Mouse (Mus musculus): ENCODE results near the gene Cntn2. TPM values are rescaled to one million over a fixed set of nuclear protein-coding genes. Genes with fewer than 3 reads are reported as not detected.

Gene Cntn2
- polyA plus RNA-seq, 1 experiment from 2014 or later, result 68.0 TPM

DNA sequence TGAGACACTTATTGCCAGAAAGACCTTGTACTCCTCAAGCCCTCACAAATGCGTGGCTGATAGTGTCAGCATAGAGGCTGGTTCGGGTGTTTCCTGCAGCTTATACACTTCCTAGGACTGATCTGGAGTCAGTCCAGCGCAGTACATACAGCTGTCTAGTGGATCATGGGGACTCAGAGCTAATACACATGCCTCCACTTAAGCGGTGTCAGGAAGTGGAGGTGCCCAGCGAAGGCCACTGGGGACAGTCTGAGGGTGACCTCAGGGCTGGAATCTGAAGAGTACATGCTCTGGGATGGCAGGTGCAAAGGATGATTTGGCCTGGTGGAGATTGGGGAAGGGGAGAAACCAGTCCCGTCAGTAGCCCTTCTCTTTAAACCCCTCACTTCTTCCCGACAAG is 2.4 kb downstream of the Cntn2 start:
- Histone ChIP-seq H3K4me2 (ENCODE audit: low read length) (peak overlapping the region; percentile 69), H3K9ac (ENCODE audit: low read length) (peak overlapping the region; percentile 74; the same call in 1 of the 2 replicates), H3K9me3 (replicated peaks; ENCODE audit: control insufficient read depth, low read length) (no peaks in the 10 kb centered on the region), H3K27me3 (replicated peaks; ENCODE audit: control insufficient read depth, insufficient read depth, low read length) (0 out of 2 replicates have a peak, but pooled peaks cover 12% of the 10 kb centered on the region), H3K36me3 (ENCODE audit: control insufficient read depth, insufficient read depth, low read length) (no peaks in the 10 kb centered on the region), H3K4me1 (ENCODE audit: control insufficient read depth, insufficient read depth, low read length) (no peaks in the 10 kb centered on the region; the same call in 1 of the 2 replicates), H3K4me3 (ENCODE audit: low read depth, low read length) (peak overlapping the region; percentile 46), H3K27ac (ENCODE audit: low read depth, low read length) (no peak overlapping the region)
- ATAC-seq (no peak), DNase-seq (ENCODE audit: low spot score) (no peak)
- WGBS, result 61% methylated on average over 7 of the region's 7 CpGs

DNA sequence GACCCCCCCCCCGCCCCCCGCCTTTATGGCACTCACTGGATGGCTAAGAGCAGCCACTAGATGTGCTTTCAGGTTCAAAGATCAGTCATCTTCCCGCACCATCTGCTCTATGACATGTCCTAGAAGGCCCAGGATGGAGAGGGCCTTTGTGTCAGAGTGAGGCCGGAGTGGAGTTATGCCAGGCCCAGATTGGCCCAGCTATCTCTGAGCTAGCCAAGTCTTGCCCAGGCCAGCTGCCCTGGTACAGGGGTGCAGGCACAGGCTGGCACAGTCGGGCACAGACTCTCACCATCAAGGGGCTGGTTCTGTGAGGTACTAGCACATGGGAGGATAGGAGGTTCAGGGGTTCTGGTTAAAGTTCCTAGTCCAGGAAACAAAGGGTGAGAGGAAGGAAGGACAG is 5.3 kb downstream of the Cntn2 start:
- Histone ChIP-seq H3K9me3 (replicated peaks; ENCODE audit: control insufficient read depth, low read length) (no peaks in the 10 kb centered on the region), H3K9ac (ENCODE audit: low read length) (no peak overlapping the region), H3K27me3 (replicated peaks; ENCODE audit: control insufficient read depth, insufficient read depth, low read length) (0 out of 2 replicates have a peak, but pooled peaks cover 12% of the 10 kb centered on the region), H3K4me1 (ENCODE audit: control insufficient read depth, insufficient read depth, low read length) (peaks cover 5% of the 10 kb centered on the region), H3K27ac (ENCODE audit: low read depth, low read length) (no peak overlapping the region), H3K36me3 (ENCODE audit: control insufficient read depth, insufficient read depth, low read length) (peaks cover 5% of the 10 kb centered on the region; the same call in 1 of the 2 replicates), H3K4me3 (ENCODE audit: low read depth, low read length) (no peak overlapping the region), H3K4me2 (ENCODE audit: low read length) (peak overlapping the region; percentile 69)
- WGBS, result 77% methylated on average over 5 of the region's 5 CpGs
- DNase-seq (ENCODE audit: low spot score) (no peak), ATAC-seq (no peak)

DNA sequence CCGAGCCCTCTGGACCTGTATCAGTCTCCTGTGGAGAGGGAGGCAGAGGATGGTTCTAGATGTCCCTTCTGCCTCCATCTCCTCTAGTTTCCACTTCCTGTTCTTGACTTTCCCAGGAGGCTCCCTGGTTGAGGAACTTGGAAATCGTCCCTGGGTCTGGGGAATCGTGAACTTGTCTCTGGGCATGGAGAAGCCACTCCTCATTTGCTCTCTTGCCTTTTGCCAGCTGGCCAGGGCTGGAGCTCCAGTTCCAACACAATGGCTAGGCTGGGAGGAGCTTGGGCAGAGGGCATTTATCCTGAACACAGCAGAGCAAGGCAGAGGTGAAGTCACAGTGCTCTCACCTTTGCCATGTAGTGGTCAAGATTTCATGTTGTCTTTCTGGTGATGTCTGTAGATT is 6.6 kb downstream of the Cntn2 start:
- Histone ChIP-seq H3K36me3 (ENCODE audit: control insufficient read depth, insufficient read depth, low read length) (peaks cover 15% of the 10 kb centered on the region; the same call in 1 of the 2 replicates), H3K4me3 (ENCODE audit: low read depth, low read length) (no peak overlapping the region), H3K27ac (ENCODE audit: low read depth, low read length) (no peak overlapping the region), H3K27me3 (replicated peaks; ENCODE audit: control insufficient read depth, insufficient read depth, low read length) (0 out of 2 replicates have a peak, but pooled peaks cover 4% of the 10 kb centered on the region), H3K9me3 (replicated peaks; ENCODE audit: control insufficient read depth, low read length) (no peaks in the 10 kb centered on the region), H3K4me2 (ENCODE audit: low read length) (no peak overlapping the region), H3K9ac (ENCODE audit: low read length) (no peak overlapping the region), H3K4me1 (ENCODE audit: control insufficient read depth, insufficient read depth, low read length) (peaks cover 5% of the 10 kb centered on the region)
- WGBS, result 85% methylated on average over 3 of the region's 3 CpGs
- DNase-seq (ENCODE audit: low spot score) (no peak), ATAC-seq (no peak)

DNA sequence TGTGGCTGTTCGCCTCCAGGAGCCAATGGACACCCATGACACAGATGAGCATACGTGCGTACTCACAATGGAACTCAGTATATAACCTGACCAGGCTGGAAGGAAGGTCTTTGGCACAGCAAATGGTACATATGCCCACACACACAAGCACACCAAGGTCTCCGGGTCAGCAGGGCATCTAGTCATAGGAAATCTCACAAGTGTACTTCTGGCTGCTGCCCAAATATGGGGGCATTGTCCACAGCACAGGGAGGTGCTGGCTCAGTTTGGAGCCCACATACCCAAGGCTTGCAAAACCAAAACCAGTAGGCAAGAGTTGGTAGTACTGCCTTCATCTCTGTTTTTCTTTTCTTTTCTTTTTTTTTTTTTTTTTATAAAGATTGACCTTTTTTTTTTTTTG is 7.5 kb downstream of the Cntn2 start:
- Histone ChIP-seq H3K36me3 (ENCODE audit: control insufficient read depth, insufficient read depth, low read length) (peaks cover 15% of the 10 kb centered on the region; the same call in 1 of the 2 replicates), H3K4me2 (ENCODE audit: low read length) (no peak overlapping the region), H3K9ac (ENCODE audit: low read length) (no peak overlapping the region), H3K27ac (ENCODE audit: low read depth, low read length) (no peak overlapping the region), H3K27me3 (replicated peaks; ENCODE audit: control insufficient read depth, insufficient read depth, low read length) (no peaks in the 10 kb centered on the region), H3K9me3 (replicated peaks; ENCODE audit: control insufficient read depth, low read length) (no peaks in the 10 kb centered on the region), H3K4me3 (ENCODE audit: low read depth, low read length) (no peak overlapping the region), H3K4me1 (ENCODE audit: control insufficient read depth, insufficient read depth, low read length) (peaks cover 9% of the 10 kb centered on the region)
- ATAC-seq (no peak), DNase-seq (ENCODE audit: low spot score) (no peak)
- WGBS, result 88% methylated on average over 4 of the region's 4 CpGs

DNA sequence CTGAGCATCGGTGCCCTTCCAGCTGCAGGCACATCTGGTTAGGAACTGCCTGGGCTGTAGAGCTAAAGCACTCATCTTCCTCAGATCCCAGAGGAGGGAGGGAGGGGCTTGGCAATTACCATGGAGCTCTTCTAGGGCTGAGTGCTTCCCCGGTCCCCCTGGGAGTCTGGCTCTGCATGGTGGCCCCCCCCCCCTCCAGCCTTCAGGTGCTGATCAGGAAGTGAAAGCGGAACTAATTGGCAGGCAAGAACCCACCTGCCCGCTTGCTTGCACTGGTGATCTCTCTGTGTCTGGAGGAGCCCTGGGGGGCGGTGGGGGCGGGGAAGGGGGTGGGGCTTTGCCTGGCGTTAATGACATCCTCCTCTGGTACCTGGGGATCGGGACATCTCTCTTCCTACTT is 9.2 kb downstream of the Cntn2 start:
- DNase-seq (ENCODE audit: low spot score) (no peak), ATAC-seq (no peak)
- Histone ChIP-seq H3K4me1 (ENCODE audit: control insufficient read depth, insufficient read depth, low read length) (peaks cover 13% of the 10 kb centered on the region), H3K4me3 (ENCODE audit: low read depth, low read length) (no peak overlapping the region), H3K9ac (ENCODE audit: low read length) (no peak overlapping the region), H3K9me3 (replicated peaks; ENCODE audit: control insufficient read depth, low read length) (no peaks in the 10 kb centered on the region), H3K36me3 (ENCODE audit: control insufficient read depth, insufficient read depth, low read length) (peaks cover 19% of the 10 kb centered on the region), H3K27ac (ENCODE audit: low read depth, low read length) (peak overlapping the region; percentile 27; the same call in 1 of the 2 replicates), H3K27me3 (replicated peaks; ENCODE audit: control insufficient read depth, insufficient read depth, low read length) (no peaks in the 10 kb centered on the region), H3K4me2 (ENCODE audit: low read length) (0 out of 2 replicates have a peak overlapping the region, but pooled peaks have one; percentile 9)
- 8% methylated on average over 8 of the region's 8 CpGs for WGBS

DNA sequence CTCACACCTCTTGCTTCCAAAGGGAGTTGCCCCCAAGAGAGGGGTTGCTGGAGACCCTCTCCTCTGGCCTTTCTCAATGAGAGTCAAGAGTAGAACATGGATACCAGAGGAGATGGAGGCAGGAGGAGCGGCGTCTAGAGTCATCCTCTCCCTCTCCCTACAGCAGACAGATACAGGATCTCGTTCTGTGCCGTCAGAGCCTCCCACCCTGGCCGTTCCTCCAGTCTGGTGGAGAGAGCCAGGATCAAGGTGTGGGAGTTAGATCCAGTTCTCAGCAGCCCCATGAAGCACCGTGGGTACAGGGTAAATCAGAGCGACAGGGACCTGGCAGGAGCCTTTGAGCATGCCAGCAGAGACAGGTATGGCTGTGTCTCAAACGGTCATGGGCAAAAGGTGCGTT is 10.5 kb downstream of the Cntn2 start:
- Histone ChIP-seq H3K27ac (ENCODE audit: low read depth, low read length) (no peak overlapping the region), H3K27me3 (replicated peaks; ENCODE audit: control insufficient read depth, insufficient read depth, low read length) (no peaks in the 10 kb centered on the region), H3K4me3 (ENCODE audit: low read depth, low read length) (no peak overlapping the region), H3K9me3 (replicated peaks; ENCODE audit: control insufficient read depth, low read length) (no peaks in the 10 kb centered on the region), H3K36me3 (ENCODE audit: control insufficient read depth, insufficient read depth, low read length) (peaks cover 26% of the 10 kb centered on the region), H3K9ac (ENCODE audit: low read length) (no peak overlapping the region), H3K4me2 (ENCODE audit: low read length) (no peak overlapping the region), H3K4me1 (ENCODE audit: control insufficient read depth, insufficient read depth, low read length) (peaks cover 13% of the 10 kb centered on the region)
- 80% methylated on average over 9 of the region's 9 CpGs for WGBS
- DNase-seq (ENCODE audit: low spot score) (no peak), ATAC-seq (no peak)

DNA sequence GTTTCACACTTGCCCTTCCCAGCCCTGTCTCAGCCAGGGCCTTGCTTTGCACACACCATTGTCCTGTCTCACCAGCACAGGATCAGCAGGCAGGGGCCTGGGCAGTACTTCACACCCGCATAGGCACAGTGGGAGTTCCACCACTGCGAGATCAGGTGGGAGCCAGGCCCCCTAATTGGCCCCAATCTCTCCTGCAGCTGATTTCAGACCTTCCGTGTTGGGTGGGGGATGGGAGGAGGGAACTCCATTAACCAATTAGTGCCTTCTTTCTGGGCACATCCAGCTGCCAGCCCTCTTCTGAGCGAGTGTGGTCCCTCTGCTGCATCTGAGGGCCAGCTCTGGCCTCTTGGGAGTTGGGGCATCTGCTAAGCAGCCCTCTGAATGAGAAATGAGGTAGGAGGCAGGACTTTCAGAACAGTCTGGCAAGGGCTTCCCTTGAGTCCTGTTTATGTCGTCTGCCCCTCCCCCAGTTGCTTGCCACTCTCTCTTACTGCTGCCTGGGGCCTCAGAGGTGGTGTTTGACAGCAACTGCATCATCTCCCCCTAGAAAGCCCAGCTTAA is 12.3 kb downstream of the Cntn2 start:
- Histone ChIP-seq H3K4me2 (ENCODE audit: low read length) (no peak overlapping the region), H3K27me3 (replicated peaks; ENCODE audit: control insufficient read depth, insufficient read depth, low read length) (no peaks in the 10 kb centered on the region), H3K36me3 (ENCODE audit: control insufficient read depth, insufficient read depth, low read length) (peaks cover 29% of the 10 kb centered on the region), H3K4me1 (ENCODE audit: control insufficient read depth, insufficient read depth, low read length) (peaks cover 16% of the 10 kb centered on the region), H3K27ac (ENCODE audit: low read depth, low read length) (peak overlapping the region; percentile 71; the same call in 1 of the 2 replicates), H3K9me3 (replicated peaks; ENCODE audit: control insufficient read depth, low read length) (no peaks in the 10 kb centered on the region), H3K9ac (ENCODE audit: low read length) (no peak overlapping the region), H3K4me3 (ENCODE audit: low read depth, low read length) (no peak overlapping the region)
- ATAC-seq (peak; percentile 71), DNase-seq (ENCODE audit: low spot score) (peak; percentile 71)
- WGBS, result 0% methylated on average over 5 of the region's 5 CpGs

DNA sequence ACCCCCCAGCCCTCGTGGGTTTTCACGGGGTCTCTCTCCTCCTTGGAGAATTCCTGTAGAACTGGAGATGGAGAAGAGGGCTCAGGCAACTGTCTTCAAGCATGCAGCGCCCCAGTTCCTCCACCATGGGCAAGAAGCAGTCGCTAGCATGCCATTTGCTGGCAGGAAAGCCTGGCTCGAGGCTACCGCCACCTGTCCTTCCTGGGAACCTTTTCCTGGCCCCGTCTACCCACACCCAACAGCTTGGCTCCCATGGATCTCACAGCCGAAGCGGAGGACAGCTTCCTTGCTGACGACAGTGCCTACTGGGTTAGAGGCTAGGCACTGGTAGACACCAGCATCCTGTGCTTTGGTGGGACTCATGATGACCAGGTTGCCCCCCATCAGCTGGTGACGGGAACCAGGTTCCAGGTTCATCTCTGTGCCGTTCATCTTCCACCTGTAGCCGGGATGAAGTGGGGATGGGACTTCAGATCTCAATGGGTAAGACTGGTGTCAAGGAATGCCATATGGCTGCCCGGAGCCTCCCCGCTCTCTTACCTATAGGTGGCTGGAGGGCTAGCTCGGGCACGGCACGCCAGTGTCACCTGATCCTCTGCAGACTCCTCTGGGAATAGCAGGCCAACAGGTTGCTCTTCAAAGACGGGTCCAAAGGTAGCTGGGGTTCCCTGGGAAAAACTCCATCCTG is 14.3 kb downstream of the Cntn2 start:
- Histone ChIP-seq H3K9ac (ENCODE audit: low read length) (no peak overlapping the region), H3K27ac (ENCODE audit: low read depth, low read length) (no peak overlapping the region), H3K4me2 (ENCODE audit: low read length) (no peak overlapping the region), H3K36me3 (ENCODE audit: control insufficient read depth, insufficient read depth, low read length) (peaks cover 34% of the 10 kb centered on the region), H3K4me1 (ENCODE audit: control insufficient read depth, insufficient read depth, low read length) (peaks cover 12% of the 10 kb centered on the region), H3K9me3 (replicated peaks; ENCODE audit: control insufficient read depth, low read length) (no peaks in the 10 kb centered on the region), H3K27me3 (replicated peaks; ENCODE audit: control insufficient read depth, insufficient read depth, low read length) (no peaks in the 10 kb centered on the region), H3K4me3 (ENCODE audit: low read depth, low read length) (no peak overlapping the region)
- ATAC-seq (no peak), DNase-seq (ENCODE audit: low spot score) (no peak)
- 93% methylated on average over 19 of the region's 19 CpGs for WGBS

DNA sequence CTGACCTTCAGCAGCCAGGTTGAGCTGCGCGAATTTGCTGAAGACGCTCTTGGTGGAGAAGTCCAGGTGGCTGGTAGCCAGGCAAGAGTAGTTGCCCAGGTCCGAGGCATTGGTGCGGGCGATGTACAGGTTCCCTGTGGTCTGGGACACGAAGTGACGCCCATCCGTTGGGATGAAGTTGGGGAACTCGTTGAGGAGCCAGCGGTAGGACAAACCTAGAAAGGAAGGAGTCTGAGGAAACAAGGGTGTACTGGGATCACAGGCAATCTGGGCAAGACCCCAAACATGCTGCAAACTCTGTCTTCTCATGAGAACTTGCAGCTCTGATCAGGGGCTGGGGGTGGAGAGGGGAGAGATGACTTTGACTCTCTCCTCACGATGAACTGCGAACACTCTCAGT is 15.0 kb downstream of the Cntn2 start:
- Histone ChIP-seq H3K27me3 (replicated peaks; ENCODE audit: control insufficient read depth, insufficient read depth, low read length) (no peaks in the 10 kb centered on the region), H3K4me1 (ENCODE audit: control insufficient read depth, insufficient read depth, low read length) (peaks cover 12% of the 10 kb centered on the region), H3K9me3 (replicated peaks; ENCODE audit: control insufficient read depth, low read length) (no peaks in the 10 kb centered on the region), H3K36me3 (ENCODE audit: control insufficient read depth, insufficient read depth, low read length) (peaks cover 30% of the 10 kb centered on the region), H3K9ac (ENCODE audit: low read length) (no peak overlapping the region), H3K27ac (ENCODE audit: low read depth, low read length) (no peak overlapping the region), H3K4me3 (ENCODE audit: low read depth, low read length) (no peak overlapping the region), H3K4me2 (ENCODE audit: low read length) (no peak overlapping the region)
- no peak for DNase-seq (ENCODE audit: low spot score)
- 96% methylated on average over 13 of the region's 13 CpGs for WGBS
- no peak for ATAC-seq

Data from forebrain, embryonic 14.5 days (tissue).